Mouse (Mus musculus) hindbrain, embryonic 12.5 days (tissue): ENCODE data around the gene Ttll7. TPM values are rescaled to one million over a fixed set of nuclear protein-coding genes. Genes with fewer than 3 reads are reported as not detected.

ENCODE experiments used
- ATAC-seq: fragments of 200-750 bp; cut with Nextera tagmentation; 2 replicates; pipeline ENCODE4 v1.8.0; 2017; ENCODE audit warnings: moderate TSS enrichment; ENCODE audit not compliant: low FRiP score
- H3K27ac ChIP-seq: fragments of 300-500 bp; sonication (generic); 2 replicates; pipeline ENCODE4 v1.5.1; 2016; ENCODE audit warnings: mild to moderate bottlenecking
- H3K27me3 ChIP-seq: fragments of 300-500 bp; sonication (generic); 2 replicates; pipeline ENCODE4 v1.6.1; 2016; ENCODE audit warnings: mild to moderate bottlenecking
- H3K36me3 ChIP-seq: fragments of 300-500 bp; sonication (generic); 2 replicates; pipeline ENCODE4 v1.6.1; 2016; ENCODE audit warnings: mild to moderate bottlenecking
- H3K4me1 ChIP-seq: fragments of 300-500 bp; sonication (generic); 2 replicates; pipeline ENCODE4 v1.6.1; 2016
- H3K4me2 ChIP-seq: fragments of 300-500 bp; sonication (generic); replicated peaks from 2 replicates; pipeline ENCODE4 v1.6.1; 2016; ENCODE audit warnings: mild to moderate bottlenecking
- H3K4me3 ChIP-seq: fragments of 300-500 bp; sonication (generic); 2 replicates; pipeline ENCODE4 v1.5.1; 2016; ENCODE audit warnings: mild to moderate bottlenecking
- H3K9ac ChIP-seq: fragments of 300-500 bp; sonication (generic); 2 replicates; pipeline ENCODE4 v1.6.1; 2016; ENCODE audit warnings: mild to moderate bottlenecking, moderate library complexity
- H3K9me3 ChIP-seq: fragments of 300-500 bp; sonication (generic); replicated peaks from 2 replicates; pipeline ENCODE4 v1.6.1; 2016; ENCODE audit warnings: mild to moderate bottlenecking
- WGBS: fragments of 180-500 bp; shearing (Covaris S2); methylation state at CpG from one replicate; pipeline ENCODE4 v1.1.7; 2016; 5-methylcytosine and 5-hydroxymethylcytosine counted together
- polyA plus RNA-seq: library from polyadenylated mRNA; unstranded; fragments of >200 nt; fragmentation: Nextera tagmentation; extraction: Ambion mirVana; gene quantifications from 2 replicates; pipeline ENCODE4 v1.2.1, GENCODE M21; 2016

The Ttll7 gene
- polyA plus RNA-seq, result 9.7 and 9.8 TPM in 2 replicates

- H3K4me3 ChIP-seq, result peak within 1 kb of the TSS; percentile 63
- no peaks in the 10 kb centered on the region for H3K9me3 ChIP-seq
- H3K4me2 ChIP-seq, result peak within 1 kb of the TSS; percentile 61
- no peaks in the 10 kb centered on the region for H3K36me3 ChIP-seq
- peak; percentile 98 for ATAC-seq
- peak within 1 kb of the TSS; percentile 74 for H3K9ac ChIP-seq
- H3K4me1 ChIP-seq, result peaks cover 6% of the 10 kb centered on the region; the same call in 1 of the 2 replicates
- peak within 1 kb of the TSS; percentile 64 for H3K27ac ChIP-seq
- no peaks in the 10 kb centered on the region for H3K27me3 ChIP-seq
- WGBS, result under 1% methylated on average over 36 of the region's 36 CpGs
Measured at GRCm38 (mm10) chr3:146851966-146852891, at the start of gene Ttll7. Gene Ttll7 (plus strand): TSS chr3:146852367.

GRCm38 (mm10) chr3:146812041-146812878 lies 39.9 kb upstream of the Ttll7 start:
- H3K4me2 ChIP-seq, result peak overlapping the region; percentile 84
- ATAC-seq, result peak; percentile 79
- H3K27me3 ChIP-seq, result no peaks in the 10 kb centered on the region
- H3K9ac ChIP-seq, result peak overlapping the region; percentile 97
- 1% methylated on average over 38 of the region's 60 CpGs for WGBS
- peak overlapping the region; percentile 98 for H3K4me3 ChIP-seq
- peaks cover 13% of the 10 kb centered on the region for H3K4me1 ChIP-seq
- H3K9me3 ChIP-seq, result no peaks in the 10 kb centered on the region
- H3K36me3 ChIP-seq, result no peaks in the 10 kb centered on the region
- H3K27ac ChIP-seq, result peak overlapping the region; percentile 90

GRCm38 (mm10) chr3:146812901-146813393 lies 39.2 kb upstream of the Ttll7 start, which contains the start of gene Prkacb:
Gene Prkacb (minus strand): TSS chr3:146812990.
- Histone ChIP-seq H3K9me3 (no peaks in the 10 kb centered on the region), H3K4me2 (peak within 1 kb of the TSS; percentile 84), H3K4me3 (peak within 1 kb of the TSS; percentile 98), H3K27me3 (no peaks in the 10 kb centered on the region), H3K4me1 (peaks cover 13% of the 10 kb centered on the region), H3K9ac (peak within 1 kb of the TSS; percentile 97), H3K36me3 (no peaks in the 10 kb centered on the region), H3K27ac (peak within 1 kb of the TSS; percentile 90)
- peak; percentile 97 for ATAC-seq
- under 1% methylated on average over 53 of the region's 60 CpGs for WGBS

- H3K36me3 ChIP-seq, result no peaks in the 10 kb centered on the region
Measured at GRCm38 (mm10) chr3:146813624-146814023, 38.5 kb upstream of the Ttll7 start.

GRCm38 (mm10) chr3:146820718-146821117 lies 31.4 kb upstream of the Ttll7 start:
- Histone ChIP-seq H3K36me3 (no peaks in the 10 kb centered on the region), H3K4me2 (no peak overlapping the region), H3K9me3 (no peaks in the 10 kb centered on the region), H3K4me1 (no peaks in the 10 kb centered on the region), H3K27ac (no peak overlapping the region), H3K27me3 (no peaks in the 10 kb centered on the region), H3K4me3 (no peak overlapping the region), H3K9ac (no peak overlapping the region)
- no peak for ATAC-seq
- 92% methylated on average over 4 of the region's 4 CpGs for WGBS

More at GRCm38 (mm10) chr3:146813624-146814023, 38.5 kb upstream of the Ttll7 start:
- H3K9me3 ChIP-seq, result no peaks in the 10 kb centered on the region
- H3K4me3 ChIP-seq, result peak overlapping the region; percentile 98
- peak overlapping the region; percentile 84 for H3K4me2 ChIP-seq
- peak overlapping the region; percentile 90; the same call in 1 of the 2 replicates for H3K27ac ChIP-seq
- peaks cover 13% of the 10 kb centered on the region for H3K4me1 ChIP-seq
- H3K27me3 ChIP-seq, result no peaks in the 10 kb centered on the region
- ATAC-seq, result no peak
- 65% methylated on average over 7 of the region's 7 CpGs for WGBS
- H3K9ac ChIP-seq, result peak overlapping the region; percentile 97; the same call in 1 of the 2 replicates

- Histone ChIP-seq H3K36me3 (no peaks in the 10 kb centered on the region), H3K4me3 (no peak overlapping the region), H3K9ac (no peak overlapping the region), H3K27ac (no peak overlapping the region), H3K4me2 (no peak overlapping the region), H3K4me1 (no peaks in the 10 kb centered on the region), H3K9me3 (no peaks in the 10 kb centered on the region), H3K27me3 (no peaks in the 10 kb centered on the region)
- ATAC-seq, result no peak
- 72% methylated on average over 3 of the region's 3 CpGs for WGBS
Measured at GRCm38 (mm10) chr3:146842766-146843165, 9.4 kb upstream of the Ttll7 start.

GRCm38 (mm10) chr3:146843470-146843869 lies 8.7 kb upstream of the Ttll7 start:
- no peaks in the 10 kb centered on the region for H3K4me1 ChIP-seq
- no peak overlapping the region for H3K27ac ChIP-seq
- ATAC-seq, result no peak
- H3K27me3 ChIP-seq, result no peaks in the 10 kb centered on the region
- 71% methylated on average over 6 of the region's 6 CpGs for WGBS
- no peak overlapping the region for H3K4me2 ChIP-seq
- H3K9me3 ChIP-seq, result no peaks in the 10 kb centered on the region
- H3K4me3 ChIP-seq, result no peak overlapping the region
- no peak overlapping the region for H3K9ac ChIP-seq
- H3K36me3 ChIP-seq, result no peaks in the 10 kb centered on the region

GRCm38 (mm10) chr3:146846237-146846636 lies 5.9 kb upstream of the Ttll7 start:
- Histone ChIP-seq H3K9me3 (no peaks in the 10 kb centered on the region), H3K27ac (no peak overlapping the region), H3K4me3 (no peak overlapping the region), H3K4me1 (no peaks in the 10 kb centered on the region), H3K4me2 (no peak overlapping the region), H3K36me3 (no peaks in the 10 kb centered on the region), H3K27me3 (no peaks in the 10 kb centered on the region), H3K9ac (no peak overlapping the region)
- no peak for ATAC-seq
- 93% methylated on average over 5 of the region's 5 CpGs for WGBS

- no peak overlapping the region for H3K4me3 ChIP-seq
- H3K9ac ChIP-seq, result no peak overlapping the region
- H3K9me3 ChIP-seq, result no peaks in the 10 kb centered on the region
- WGBS, result 91% methylated on average over 8 of the region's 8 CpGs
- peaks cover 6% of the 10 kb centered on the region; the same call in 1 of the 2 replicates for H3K4me1 ChIP-seq
- H3K36me3 ChIP-seq, result no peaks in the 10 kb centered on the region
- ATAC-seq, result no peak
- H3K27ac ChIP-seq, result no peak overlapping the region
- no peaks in the 10 kb centered on the region for H3K27me3 ChIP-seq
- H3K4me2 ChIP-seq, result no peak overlapping the region
Measured at GRCm38 (mm10) chr3:146848112-146848511, 4.1 kb upstream of the Ttll7 start.

- Histone ChIP-seq H3K27me3 (no peaks in the 10 kb centered on the region), H3K27ac (no peak overlapping the region), H3K4me3 (no peak overlapping the region), H3K9ac (no peak overlapping the region), H3K9me3 (no peaks in the 10 kb centered on the region), H3K36me3 (no peaks in the 10 kb centered on the region), H3K4me2 (no peak overlapping the region), H3K4me1 (peaks cover 6% of the 10 kb centered on the region; the same call in 1 of the 2 replicates)
- WGBS, result 94% methylated on average over 7 of the region's 7 CpGs
- no peak for ATAC-seq
Measured at GRCm38 (mm10) chr3:146849360-146849759, 2.8 kb upstream of the Ttll7 start.

- H3K9ac ChIP-seq, result no peak overlapping the region
- ATAC-seq, result no peak
- H3K4me2 ChIP-seq, result 0 out of 2 replicates have a peak overlapping the region, but pooled peaks have one; percentile 3
- no peaks in the 10 kb centered on the region for H3K9me3 ChIP-seq
- no peak overlapping the region for H3K27ac ChIP-seq
- peaks cover 6% of the 10 kb centered on the region; the same call in 1 of the 2 replicates for H3K4me1 ChIP-seq
- WGBS, result 79% methylated on average over 7 of the region's 7 CpGs
- no peaks in the 10 kb centered on the region for H3K27me3 ChIP-seq
- H3K4me3 ChIP-seq, result no peak overlapping the region
- H3K36me3 ChIP-seq, result no peaks in the 10 kb centered on the region
Measured at GRCm38 (mm10) chr3:146854473-146855087, 2.4 kb downstream of the Ttll7 start.
